Mouse (Mus musculus) C2C12 (cell line): ENCODE results near the gene Sipa1.

Experiments
- CEBPB ChIP-seq: IDR thresholded peaks from one replicate; pipeline ENCODE4 v1.6.1; 2011; ENCODE audit warnings: low read depth, mild to moderate bottlenecking, control low read depth, moderate library complexity
- CTCF ChIP-seq: IDR thresholded peaks from one replicate; pipeline ENCODE4 v1.5.1; 2011; ENCODE audit not compliant: control insufficient read depth, insufficient read depth, insufficient read length
- FOSL1 ChIP-seq: IDR thresholded peaks from one replicate; pipeline ENCODE4 v1.8.0; 2011; ENCODE audit warnings: mild to moderate bottlenecking, low read length; ENCODE audit not compliant: poor library complexity, insufficient read depth, severe bottlenecking
- MAX ChIP-seq: IDR thresholded peaks from one replicate; pipeline ENCODE4 v1.6.1; 2011; ENCODE audit warnings: mild to moderate bottlenecking, control low read depth
- MYOD1 ChIP-seq: IDR thresholded peaks from one replicate; pipeline ENCODE4 v1.6.1; 2011; ENCODE audit warnings: low read depth; ENCODE audit not compliant: control insufficient read depth, insufficient read length
- MYOG ChIP-seq: IDR thresholded peaks from one replicate; pipeline ENCODE4 v1.6.1; 2011; ENCODE audit not compliant: control insufficient read depth, insufficient read length; ENCODE audit errors: extremely low read depth
- USF1 ChIP-seq: IDR thresholded peaks from one replicate; pipeline ENCODE4 v1.6.1; 2011; ENCODE audit warnings: low read depth, mild to moderate bottlenecking, control low read depth, moderate library complexity

DNA sequence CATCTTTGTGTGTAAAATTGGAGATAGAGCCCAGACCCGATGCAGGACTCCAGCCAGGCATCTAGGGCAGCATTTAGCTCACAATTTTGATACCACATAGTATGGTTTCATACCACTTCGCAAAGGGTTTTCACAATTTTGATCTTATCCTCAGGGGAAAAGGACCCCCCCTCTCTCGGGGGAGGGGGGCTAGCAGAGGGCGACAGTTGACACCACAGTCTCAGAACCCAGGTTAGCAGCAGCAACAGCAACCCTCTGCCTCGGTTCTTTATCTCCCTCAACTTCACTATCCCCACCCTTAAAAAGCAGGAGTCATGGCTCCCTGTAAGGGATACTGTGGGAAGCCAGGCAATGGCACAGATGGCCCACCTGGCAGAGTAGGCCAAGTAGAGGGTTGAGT is 49.7 kb upstream of the Sipa1 start:
- TF ChIP-seq CTCF (no peak), MAX (no peak), CEBPB (no peak), USF1 (no peak), MYOG (no peak), MYOD1 (no peak), FOSL1 (no peak)
